Comparison of ENCODE assay signal across 8 mouse cellular contexts in genomic region chr5:143403221-143404147, GRCm38 (mm10). TPM values are rescaled to one million over a fixed set of nuclear protein-coding genes. Genes with fewer than 3 reads are reported as not detected.
A peak's percentile ranks its signal among the peaks of the same experiment; 100 is the strongest.
DNase-seq lines count a peak whose midpoint lies in the region; ATAC-seq and TF ChIP-seq lines count a peak whose summit lies in the region.

Gene Kdelr2, plus strand, starts transcription at chr5:143403838.

- H3K27ac ChIP-seq in forebrain, embryonic 10.5 days: peak within 1 kb of the TSS; percentile 93
- H3K27ac ChIP-seq in heart, embryonic 15.5 days: peak within 1 kb of the TSS; percentile 82
- peak within 1 kb of the TSS; percentile 53 for H3K27ac ChIP-seq in liver, embryonic 14.5 days
- H3K27ac ChIP-seq in neural tube, embryonic 11.5 days (ENCODE audit: low read depth, low read length): no peak within 1 kb of the TSS
- peak within 1 kb of the TSS; percentile 94 for H3K27ac ChIP-seq in stomach, postnatal 0 days (replicated peaks)

- peak; percentile 85 for DNase-seq in CD4-positive, CD25-positive, alpha-beta regulatory T cell, adult 2 months (ENCODE audit: low read depth, low spot score)
- peak; percentile 74 for DNase-seq in c-Kit-negative CD71-positive TER-119-positive erythroid progenitor cells, embryonic 14.5 days (ENCODE audit: low read depth, low spot score)
- DNase-seq in forebrain, embryonic 10.5 days (ENCODE audit: extremely low spot score, low spot score): peak; percentile 89
- DNase-seq in kidney, postnatal 25 days: peak; percentile 92 to 96
- peak; percentile 72 to 78 (median 72) for DNase-seq in liver, embryonic 14.5 days (ENCODE audit: low read depth in 3 of 3, low spot score in 3 of 3)
- DNase-seq in neural tube, embryonic 11.5 days (ENCODE audit: low spot score): peak; percentile 96
- peak; percentile 95 for DNase-seq in stomach, postnatal 0 days (ENCODE audit: low spot score)

- peaks cover 37% of the 10 kb centered on the region for H3K4me1 ChIP-seq in forebrain, embryonic 10.5 days
- peaks cover 27% of the 10 kb centered on the region for H3K4me1 ChIP-seq in heart, embryonic 15.5 days (replicated peaks)
- peaks cover 18 to 23% of the 10 kb centered on the region in 2 experiments for H3K4me1 ChIP-seq in liver, embryonic 14.5 days (replicated peaks; ENCODE audit: control insufficient read depth in 2 of 2, insufficient read depth in 2 of 2, low read length in 1 of 2)
- peaks cover 16% of the 10 kb centered on the region for H3K4me1 ChIP-seq in neural tube, embryonic 11.5 days (ENCODE audit: control insufficient read depth, insufficient read depth, low read length)
- no peaks in the 10 kb centered on the region for H3K4me1 ChIP-seq in stomach, postnatal 0 days (replicated peaks; ENCODE audit: control insufficient read depth, insufficient read depth)

- peak within 1 kb of the TSS; percentile 80 for H3K4me2 ChIP-seq in heart, embryonic 15.5 days
- peak within 1 kb of the TSS; percentile 73 for H3K4me2 ChIP-seq in liver, embryonic 14.5 days (ENCODE audit: low read depth)
- peak within 1 kb of the TSS; percentile 89 for H3K4me2 ChIP-seq in neural tube, embryonic 11.5 days (ENCODE audit: low read depth)
- peak within 1 kb of the TSS; percentile 73 for H3K4me2 ChIP-seq in stomach, postnatal 0 days (replicated peaks; ENCODE audit: low read depth)

- H3K4me3 ChIP-seq in forebrain, embryonic 10.5 days: peak within 1 kb of the TSS; percentile 97
- peak within 1 kb of the TSS; percentile 66 for H3K4me3 ChIP-seq in heart, embryonic 15.5 days
- H3K4me3 ChIP-seq in liver, embryonic 14.5 days (ENCODE audit: insufficient read depth in 1 of 2, low read depth in 2 of 2, low read length in 2 of 2): peak within 1 kb of the TSS; percentile 88 to 97
- H3K4me3 ChIP-seq in neural tube, embryonic 11.5 days (ENCODE audit: low read depth, low read length): peak within 1 kb of the TSS; percentile 97
- H3K4me3 ChIP-seq in stomach, postnatal 0 days (ENCODE audit: low read depth, low read length): peak within 1 kb of the TSS; percentile 98

- WGBS in forebrain, embryonic 10.5 days: under 1% methylated on average over 72 of the region's 72 CpGs
- WGBS in heart, embryonic 15.5 days: under 1% methylated on average over 72 of the region's 72 CpGs
- WGBS in liver, embryonic 14.5 days (ENCODE audit: insufficient replicate concordance): under 1% methylated on average over 72 of the region's 72 CpGs
- WGBS in neural tube, embryonic 11.5 days: 1% methylated on average over 72 of the region's 72 CpGs
- under 1% methylated on average over 71 of the region's 72 CpGs for WGBS in stomach, postnatal 0 days

- no peaks in the 10 kb centered on the region for H3K9me3 ChIP-seq in forebrain, embryonic 10.5 days
- no peaks in the 10 kb centered on the region for H3K9me3 ChIP-seq in heart, embryonic 15.5 days (replicated peaks)
- no peaks in the 10 kb centered on the region for H3K9me3 ChIP-seq in liver, embryonic 14.5 days (ENCODE audit: control insufficient read depth, low read length)
- no peaks in the 10 kb centered on the region for H3K9me3 ChIP-seq in neural tube, embryonic 11.5 days (ENCODE audit: control insufficient read depth, low read length)
- no peaks in the 10 kb centered on the region for H3K9me3 ChIP-seq in stomach, postnatal 0 days (ENCODE audit: control insufficient read depth, low read length)

- peak within 1 kb of the TSS; percentile 83 for H3K9ac ChIP-seq in heart, embryonic 15.5 days
- peak within 1 kb of the TSS; percentile 85 for H3K9ac ChIP-seq in liver, embryonic 14.5 days (replicated peaks)
- peak within 1 kb of the TSS; percentile 94 for H3K9ac ChIP-seq in neural tube, embryonic 11.5 days (ENCODE audit: low read length)
- H3K9ac ChIP-seq in stomach, postnatal 0 days (ENCODE audit: low read length): peak within 1 kb of the TSS; percentile 98

- H3K27me3 ChIP-seq in forebrain, embryonic 10.5 days (ENCODE audit: poor library complexity, severe bottlenecking): no peaks in the 10 kb centered on the region
- no peaks in the 10 kb centered on the region for H3K27me3 ChIP-seq in heart, embryonic 15.5 days
- no peaks in the 10 kb centered on the region for H3K27me3 ChIP-seq in liver, embryonic 14.5 days (ENCODE audit: control insufficient read depth, insufficient read depth, low read length)
- H3K27me3 ChIP-seq in neural tube, embryonic 11.5 days (ENCODE audit: control insufficient read depth, insufficient read depth, low read length): no peaks in the 10 kb centered on the region
- no peaks in the 10 kb centered on the region for H3K27me3 ChIP-seq in stomach, postnatal 0 days (ENCODE audit: control insufficient read depth, insufficient read depth, low read length)

- TF ChIP-seq EP300 in liver, embryonic 14.5 days (IDR thresholded peaks at IDR 0.05; ENCODE audit: low read depth): no peak
- no peak for TF ChIP-seq EP300 in stomach, postnatal 0 days (optimal IDR thresholded peaks at IDR 0.05)

- peak; percentile 7; the same call in 1 of the 2 replicates for TF ChIP-seq CTCF in liver, embryonic 14.5 days (IDR thresholded peaks at IDR 0.05; ENCODE audit: low read depth)
- no peak for TF ChIP-seq CTCF in stomach, postnatal 0 days (IDR thresholded peaks at IDR 0.05; ENCODE audit: low read depth)

- peak; percentile 95 for ATAC-seq in heart, embryonic 15.5 days (replicated peaks; ENCODE audit: insufficient number of reproducible peaks, insufficient read depth, low FRiP score, low read depth)
- peak; percentile 87 for ATAC-seq in liver, embryonic 14.5 days (ENCODE audit: insufficient read depth)
- ATAC-seq in neural tube, embryonic 11.5 days (ENCODE audit: insufficient read depth, low FRiP score, low TSS enrichment): peak; percentile 95
- peak; percentile 86 for ATAC-seq in stomach, postnatal 0 days (ENCODE audit: low FRiP score, low TSS enrichment)

- H3K36me3 ChIP-seq in forebrain, embryonic 10.5 days (replicated peaks): peaks cover 40% of the 10 kb centered on the region
- 0 out of 2 replicates have a peak, but pooled peaks cover 5% of the 10 kb centered on the region for H3K36me3 ChIP-seq in heart, embryonic 15.5 days
- peaks cover 20% of the 10 kb centered on the region for H3K36me3 ChIP-seq in liver, embryonic 14.5 days (replicated peaks; ENCODE audit: control insufficient read depth, insufficient read depth, low read depth)
- peaks cover 5% of the 10 kb centered on the region; the same call in 1 of the 2 replicates for H3K36me3 ChIP-seq in neural tube, embryonic 11.5 days (ENCODE audit: control insufficient read depth, insufficient read depth, low read length)
- H3K36me3 ChIP-seq in stomach, postnatal 0 days (ENCODE audit: control insufficient read depth, insufficient read depth, low read length): 0 out of 2 replicates have a peak, but pooled peaks cover 4% of the 10 kb centered on the region

RNA-seq across cellular contexts. Expression of gene Kdelr2, which starts in this region (rescaled TPM):
- 200 and 201 TPM in 2 replicates for polyA plus RNA-seq in forebrain, embryonic 10.5 days (2016; fragmentation: Nextera tagmentation; extraction: Ambion mirVana)
- polyA plus RNA-seq in heart, embryonic 15.5 days (2015; fragmentation: Nextera tagmentation; extraction: Ambion mirVana): 217 and 221 TPM in 2 replicates
- polyA plus RNA-seq in liver, embryonic 14.5 days (2012; rRNA removed): 35.3 and 39.9 TPM in 2 replicates
- polyA plus RNA-seq in liver, embryonic 14.5 days (2014; fragmentation: Nextera tagmentation; extraction: Ambion mirVana): 134 and 135 TPM in 2 replicates
- polyA plus RNA-seq in neural tube, embryonic 11.5 days (2014; fragmentation: Nextera tagmentation; extraction: Ambion mirVana): 186 and 199 TPM in 2 replicates
- 287 and 315 TPM in 2 replicates for polyA plus RNA-seq in stomach, postnatal 0 days (2015; fragmentation: Nextera tagmentation; extraction: Ambion mirVana)
